Mouse (Mus musculus) ES-Bruce4 (cell line): ENCODE results near the gene Kynu.

ENCODE experiments used
- CTCF ChIP-seq: IDR thresholded peaks from one replicate; pipeline ENCODE4 v1.8.1; 2011; ENCODE audit warnings: low read depth, low read length
- POLR2A ChIP-seq: IDR thresholded peaks from one replicate; pipeline ENCODE4 v1.8.1; 2011; ENCODE audit warnings: low read length; ENCODE audit not compliant: insufficient read depth

DNA sequence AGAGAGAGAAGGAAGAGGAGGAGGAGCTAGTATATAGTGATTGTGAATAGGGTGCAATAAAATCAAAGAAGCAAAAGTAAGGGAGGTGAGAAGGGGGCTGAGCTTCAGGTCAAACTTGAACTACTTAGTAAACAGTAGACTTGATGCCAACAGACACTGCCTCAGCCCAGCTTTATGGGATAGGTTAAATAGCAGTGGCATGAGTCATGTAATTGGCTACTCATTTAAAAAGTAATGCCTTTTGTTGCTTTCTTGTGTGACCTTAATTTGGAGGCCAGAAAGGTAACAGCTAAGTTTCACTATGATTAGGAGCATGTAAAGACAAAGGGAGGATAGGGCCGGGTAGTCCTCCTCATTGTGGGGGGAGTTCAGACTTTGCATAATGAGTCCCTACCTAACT, 13.3 kb downstream of the Kynu start:
- TF ChIP-seq CTCF (no peak), POLR2A (no peak)
